Mouse (Mus musculus) G1E (cell line): ENCODE data around the gene Myo1h. TPM values are rescaled to one million over a fixed set of nuclear protein-coding genes. Genes with fewer than 3 reads are reported as not detected.

Experiments
- ATAC-seq: 2 replicates; pipeline ENCODE4 v1.8.0; 2016; ENCODE audit warnings: mild to moderate bottlenecking; ENCODE audit not compliant: insufficient number of reproducible peaks, poor library complexity, low FRiP score, severe bottlenecking; ENCODE audit errors: extremely low read depth
- DNase-seq: peaks from one replicate; pipeline ENCODE4 v3.0.0; 2012; ENCODE audit warnings: low spot score
- H3K27me3 ChIP-seq: 2 replicates; pipeline ENCODE4 v1.6.1; 2012; ENCODE audit warnings: mild to moderate bottlenecking, low read length, inconsistent platforms; ENCODE audit not compliant: insufficient read depth
- H3K36me3 ChIP-seq: replicated peaks from 2 replicates; pipeline ENCODE3; 2012; ENCODE audit warnings: mild to moderate bottlenecking, inconsistent platforms
- H3K4me1 ChIP-seq: 2 replicates; pipeline ENCODE4 v1.6.1; 2012; ENCODE audit warnings: low read depth, low read length, inconsistent platforms, mixed read lengths; ENCODE audit not compliant: insufficient read depth
- H3K4me3 ChIP-seq: 2 replicates; pipeline ENCODE4 v1.5.1; 2012; ENCODE audit warnings: low read depth, mild to moderate bottlenecking, inconsistent platforms, low read length, moderate library complexity, mixed read lengths
- H3K9me3 ChIP-seq: replicated peaks from 2 replicates; pipeline ENCODE4 v1.6.1; 2012; ENCODE audit warnings: inconsistent platforms
- CTCF ChIP-seq: IDR thresholded peaks from 2 replicates; pipeline ENCODE4 v1.5.1; 2012; ENCODE audit warnings: low read depth, low read length, inconsistent platforms, mixed read lengths
- GATA1 ChIP-seq: IDR thresholded peaks from 2 replicates; pipeline ENCODE4 v1.6.1; 2012; ENCODE audit warnings: borderline replicate concordance, low read length, inconsistent platforms, mixed read lengths
- GATA2 ChIP-seq: IDR thresholded peaks from 2 replicates; pipeline ENCODE4 v1.6.1; 2012; ENCODE audit warnings: low read depth, low read length, inconsistent platforms, borderline replicate concordance
- POLR2AphosphoS5 ChIP-seq: IDR thresholded peaks from 2 replicates; pipeline ENCODE4 v1.6.1; 2012; ENCODE audit warnings: low read depth, low read length, inconsistent platforms; ENCODE audit not compliant: insufficient replicate concordance
- TAL1 ChIP-seq: conservative IDR thresholded peaks from 2 replicates; pipeline ENCODE4 v1.6.1; 2012; ENCODE audit warnings: low read depth, low read length, inconsistent platforms, mixed read lengths
- polyA plus RNA-seq: library from polyadenylated mRNA; stranded (reverse); fragments of >175 nt; gene quantifications from 2 replicates; pipeline ENCODE4 v1.2.3, GENCODE M21; 2012
- total RNA-seq, 2 experiments: library from RNA; stranded (forward) in 1 of 2; stranded (reverse) in 1 of 2; fragments of 200-1000 nt in 1 of 2; fragments of >200 nt in 1 of 2; fragmentation: Nextera tagmentation in 1 of 2; gene quantifications; 2 replicates each; pipeline ENCODE4 v1.2.3; 2014 to 2017

The Myo1h gene
- total and polyA plus RNA-seq, 3 experiments = 0.66 TPM; not detected in 2

GRCm38 (mm10) chr5:114372565-114372964 lies 83.6 kb downstream of the Myo1h start:
- TF ChIP-seq TAL1 (no peak), GATA1 (no peak), CTCF (no peak), GATA2 (no peak), POLR2AphosphoS5 (no peak)
- peaks cover 91% of the 10 kb centered on the region for H3K36me3 ChIP-seq
- H3K4me1 ChIP-seq = peaks cover 92% of the 10 kb centered on the region
- DNase-seq (no peak), ATAC-seq (no peak)
- H3K9me3 ChIP-seq = no peaks in the 10 kb centered on the region
- H3K27me3 ChIP-seq = no peaks in the 10 kb centered on the region
- peak overlapping the region; percentile 64; the same call in 1 of the 2 replicates for H3K4me3 ChIP-seq

- TF ChIP-seq POLR2AphosphoS5 = no peak
- no peak for TF ChIP-seq CTCF
- TF ChIP-seq TAL1 = no peak
- ATAC-seq (no peak), DNase-seq (no peak)
- no peaks in the 10 kb centered on the region for H3K9me3 ChIP-seq
- no peaks in the 10 kb centered on the region for H3K27me3 ChIP-seq
- H3K36me3 ChIP-seq = peaks cover 85% of the 10 kb centered on the region
- peaks cover 97% of the 10 kb centered on the region for H3K4me1 ChIP-seq
- peak overlapping the region; percentile 64; the same call in 1 of the 2 replicates for H3K4me3 ChIP-seq
Observed at GRCm38 (mm10) chr5:114373174-114373573, 84.2 kb downstream of the Myo1h start.

GRCm38 (mm10) chr5:114373581-114373980 lies 84.6 kb downstream of the Myo1h start:
- H3K27me3 ChIP-seq = no peaks in the 10 kb centered on the region
- H3K4me3 ChIP-seq = no peak overlapping the region; the same call in 1 of the 2 replicates
- peaks cover 81% of the 10 kb centered on the region for H3K36me3 ChIP-seq
- no peak for TF ChIP-seq GATA2
- no peak for TF ChIP-seq POLR2AphosphoS5
- TF ChIP-seq CTCF = no peak
- no peak for TF ChIP-seq TAL1
- no peak for TF ChIP-seq GATA1
- H3K4me1 ChIP-seq = peaks cover 95% of the 10 kb centered on the region
- no peaks in the 10 kb centered on the region for H3K9me3 ChIP-seq
- DNase-seq (no peak), ATAC-seq (no peak)

GRCm38 (mm10) chr5:114374409-114375213 lies 85.6 kb downstream of the Myo1h start:
- Histone ChIP-seq H3K36me3 (peaks cover 70% of the 10 kb centered on the region), H3K4me1 (peaks cover 95% of the 10 kb centered on the region), H3K27me3 (no peaks in the 10 kb centered on the region), H3K9me3 (no peaks in the 10 kb centered on the region), H3K4me3 (peak overlapping the region; percentile 58; the same call in 1 of the 2 replicates)
- TF ChIP-seq POLR2AphosphoS5 (no peak), TAL1 (peak; percentile 30; the same call in 1 of the 2 replicates)
- DNase-seq (peak; percentile 59), ATAC-seq (peak; percentile 46)

- DNase-seq = peak; percentile 39
- H3K36me3 ChIP-seq = peaks cover 50% of the 10 kb centered on the region
- H3K9me3 ChIP-seq = no peaks in the 10 kb centered on the region
- peak overlapping the region; percentile 55; the same call in 1 of the 2 replicates for H3K4me3 ChIP-seq
- H3K4me1 ChIP-seq = peaks cover 81% of the 10 kb centered on the region
- TF ChIP-seq GATA2 (no peak), GATA1 (no peak), POLR2AphosphoS5 (no peak), CTCF (no peak), TAL1 (no peak)
- H3K27me3 ChIP-seq = no peaks in the 10 kb centered on the region
- no peak for ATAC-seq
Observed at GRCm38 (mm10) chr5:114378177-114378920, 89.4 kb downstream of the Myo1h start.

- Histone ChIP-seq H3K4me1 (peaks cover 79% of the 10 kb centered on the region), H3K36me3 (peaks cover 50% of the 10 kb centered on the region), H3K4me3 (peak overlapping the region; percentile 55; the same call in 1 of the 2 replicates), H3K9me3 (no peaks in the 10 kb centered on the region), H3K27me3 (no peaks in the 10 kb centered on the region)
- TF ChIP-seq GATA2 (no peak), TAL1 (no peak), CTCF (no peak), POLR2AphosphoS5 (no peak), GATA1 (no peak)
- DNase-seq = peak; percentile 25
- ATAC-seq = no peak
Observed at GRCm38 (mm10) chr5:114378936-114379335, 90.0 kb downstream of the Myo1h start.
